Mouse (Mus musculus): ENCODE measurements around the gene Hspa12b.

The Hspa12b gene

GRCm38 (mm10) chr2:131129836-131130235 lies 2.8 kb downstream of the Hspa12b start:
- no peak for DNase-seq (ENCODE audit: low spot score in 2 of 2)

DNA sequence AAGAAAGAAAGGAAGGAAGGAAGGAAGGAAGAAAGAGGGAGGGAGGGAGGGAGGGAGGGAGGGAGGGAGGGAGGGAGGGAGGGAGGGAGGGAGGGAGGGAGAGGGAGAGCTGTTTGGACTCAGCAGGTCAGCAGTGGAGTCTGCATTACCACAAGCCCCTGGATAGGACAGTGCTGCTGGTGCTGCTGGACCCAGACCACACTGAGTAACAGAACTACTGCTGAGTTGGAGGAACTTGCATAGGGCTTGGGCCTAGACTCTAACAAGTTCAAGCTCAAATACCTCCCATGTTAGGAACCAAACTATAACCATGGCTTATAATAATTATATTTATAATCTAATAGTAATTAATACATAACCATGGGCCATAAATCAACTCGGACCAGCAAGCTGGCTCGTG lies 3.8 kb downstream of the Hspa12b start:
- no peak for DNase-seq (ENCODE audit: low spot score in 2 of 2)

DNA sequence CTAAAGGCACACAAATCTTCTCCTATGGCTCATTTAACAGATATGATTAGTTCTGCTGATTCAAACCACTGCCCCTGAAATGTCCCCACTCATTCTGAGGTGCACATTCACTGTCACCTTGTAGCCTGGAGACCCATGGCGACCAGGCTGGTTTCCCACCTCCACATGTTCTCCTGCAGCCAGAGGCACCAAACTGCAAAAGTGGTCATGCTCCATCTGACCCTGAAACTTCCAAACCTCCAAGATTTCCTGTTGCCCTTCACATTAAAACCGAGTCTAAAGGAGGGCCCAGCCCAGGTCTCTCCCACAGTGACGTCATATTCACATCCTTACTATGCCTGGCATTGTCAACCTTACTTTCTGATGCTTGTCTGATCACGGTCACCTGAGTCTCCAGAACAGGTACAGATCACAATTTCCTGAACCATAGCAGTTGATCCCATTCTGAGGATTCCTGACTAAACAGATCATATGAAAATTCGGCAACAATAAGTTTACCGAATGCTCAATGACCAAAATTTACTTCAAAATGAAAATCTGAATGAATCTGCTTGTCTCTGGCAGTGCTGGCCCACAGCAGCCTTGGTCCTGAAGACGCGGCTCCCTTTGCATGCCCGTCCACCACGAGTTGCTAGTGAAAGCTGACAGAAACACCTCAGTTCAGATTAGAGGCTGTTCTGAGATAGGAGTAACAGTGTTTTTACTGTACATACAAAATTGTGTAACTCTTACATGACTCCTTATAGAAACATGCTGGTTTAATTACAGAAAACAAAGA lies 5.2 kb downstream of the Hspa12b start:
- DNase-seq (ENCODE audit: low spot score in 2 of 2) = no peak

- DNase-seq (ENCODE audit: low spot score in 2 of 2) = no peak
Observed at GRCm38 (mm10) chr2:131132930-131133547, 6.0 kb downstream of the Hspa12b start, which contains the start of gene Gm11037. TSS of gene Gm11037 (plus strand) at chr2:131133497.

DNA sequence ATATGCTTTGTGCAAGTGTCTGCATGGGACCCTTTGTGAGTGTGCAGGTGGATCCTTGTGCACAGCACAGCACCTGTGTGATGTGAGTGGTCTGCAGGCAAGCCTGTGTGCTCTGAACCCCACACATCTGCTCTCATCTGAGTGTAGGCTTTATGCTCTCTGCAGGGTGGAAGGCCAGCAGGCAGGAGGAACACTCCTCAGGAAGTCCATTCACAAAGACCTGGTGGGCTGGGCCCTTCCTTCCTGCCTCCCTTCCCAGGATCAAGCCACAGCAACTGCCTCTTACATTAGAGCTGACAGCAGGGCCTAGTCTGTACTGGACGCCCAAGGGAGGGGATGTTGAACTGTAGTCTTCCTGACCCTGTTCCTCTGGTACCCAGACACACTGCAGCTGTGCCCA lies 7.3 kb downstream of the Hspa12b start:
- no peak for DNase-seq (ENCODE audit: low spot score in 2 of 2)

GRCm38 (mm10) chr2:131134826-131135400 lies 7.8 kb downstream of the Hspa12b start:
- no peak for DNase-seq (ENCODE audit: low spot score in 2 of 2)

DNA sequence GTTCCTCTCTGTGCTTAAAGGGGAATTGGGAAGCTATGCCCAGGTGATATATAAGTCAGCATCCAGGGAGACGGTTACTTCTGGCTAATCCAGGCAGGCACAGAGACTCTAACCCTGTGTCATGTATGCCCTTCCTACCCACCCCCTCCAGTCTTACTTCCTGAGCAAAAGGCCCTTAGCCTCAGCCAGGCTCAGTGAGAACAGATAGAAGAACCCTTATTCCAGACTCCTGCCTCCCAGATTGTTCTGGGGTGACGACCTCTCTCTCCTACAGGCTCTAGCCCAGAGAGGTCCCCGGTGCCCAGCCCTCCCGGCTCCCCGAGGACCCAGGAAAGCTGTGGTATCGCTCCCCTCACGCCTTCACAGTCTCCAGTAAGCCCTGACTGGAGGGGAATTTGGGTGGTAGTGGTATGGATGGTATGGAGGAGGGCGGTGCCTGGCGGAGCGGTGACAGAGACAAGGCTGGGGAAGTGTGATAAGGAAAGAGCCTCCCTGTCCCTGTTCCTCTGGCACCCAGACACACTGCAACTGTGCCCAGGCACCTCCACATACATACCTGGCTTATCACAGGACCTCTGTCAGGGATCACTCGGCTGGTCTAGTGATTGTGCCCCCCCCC lies 8.6 kb downstream of the Hspa12b start:
- DNase-seq (ENCODE audit: low spot score in 2 of 2) = no peak

- DNase-seq (ENCODE audit: low spot score in 2 of 2) = no peak
Observed at GRCm38 (mm10) chr2:131138296-131138695, 11.2 kb downstream of the Hspa12b start.

DNA sequence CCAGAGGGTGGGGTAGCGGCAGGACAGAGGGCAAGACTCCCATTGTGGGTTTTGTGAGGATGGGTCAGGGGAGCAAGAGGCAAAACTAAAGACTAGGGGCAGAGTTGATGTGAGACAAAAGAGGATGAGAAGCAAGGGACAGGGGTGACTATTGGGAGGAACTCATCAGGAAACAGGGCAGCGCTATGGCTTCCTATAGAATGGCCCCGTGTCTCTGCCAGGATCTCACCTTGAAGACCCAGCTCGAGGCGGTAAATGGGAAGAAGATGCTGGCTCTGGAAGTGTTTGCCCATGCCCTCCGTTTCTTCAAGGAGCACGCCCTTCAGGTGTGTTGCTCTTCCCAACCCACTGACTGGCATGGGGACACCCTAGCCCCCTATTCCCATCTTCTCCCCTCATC lies 11.7 kb downstream of the Hspa12b start:
- no peak for DNase-seq (ENCODE audit: low spot score in 2 of 2)

GRCm38 (mm10) chr2:131139287-131139686 lies 12.2 kb downstream of the Hspa12b start:
- DNase-seq (ENCODE audit: low spot score in 2 of 2) = no peak

- no peak for DNase-seq (ENCODE audit: low spot score in 2 of 2)
Observed at GRCm38 (mm10) chr2:131139886-131140532, 12.9 kb downstream of the Hspa12b start.

- no peak for DNase-seq (ENCODE audit: low spot score in 2 of 2)
Observed at GRCm38 (mm10) chr2:131140533-131140905, 13.4 kb downstream of the Hspa12b start.

DNA sequence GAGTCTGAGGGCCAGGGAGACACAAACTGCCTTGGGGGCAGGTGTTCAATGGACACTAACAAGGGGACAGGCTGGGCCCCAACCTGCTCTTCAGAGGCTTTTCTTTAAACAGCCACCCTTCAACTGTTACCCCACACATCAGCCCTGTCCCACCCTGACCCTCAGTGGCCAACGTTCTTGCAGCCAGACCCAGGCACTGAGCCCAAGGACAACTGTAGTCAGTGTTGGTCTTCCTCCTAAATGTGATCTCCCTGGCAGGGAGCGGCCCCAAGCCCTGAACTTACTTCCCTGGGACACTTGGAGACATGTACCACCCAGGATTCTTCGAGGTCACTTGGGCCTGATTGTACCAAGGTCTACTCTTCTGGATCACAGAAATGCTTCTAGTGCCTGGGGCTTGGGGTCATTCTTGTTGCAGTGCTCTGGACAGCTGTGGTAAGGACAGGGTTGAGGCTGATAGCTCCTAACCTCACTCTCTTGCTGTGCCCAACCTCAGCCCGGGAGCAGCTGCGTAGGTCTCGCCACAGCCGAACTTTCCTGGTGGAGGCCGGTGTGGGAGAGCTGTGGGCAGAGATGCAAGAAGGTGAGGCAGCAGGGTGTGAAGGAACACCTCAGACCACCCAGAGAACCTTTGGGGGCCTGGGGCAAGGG lies 14.4 kb downstream of the Hspa12b start:
- no peak for DNase-seq (ENCODE audit: low spot score in 2 of 2)

GRCm38 (mm10) chr2:131142592-131142991 lies 15.5 kb downstream of the Hspa12b start:
- DNase-seq (ENCODE audit: low spot score in 2 of 2) = peak; percentile 40 to 51

GRCm38 (mm10) chr2:131143007-131143780 lies 16.1 kb downstream of the Hspa12b start:
- no peak for DNase-seq (ENCODE audit: low spot score in 2 of 2)

- DNase-seq (ENCODE audit: low spot score in 2 of 2) = no peak
Observed at GRCm38 (mm10) chr2:131145121-131145520, 18.0 kb downstream of the Hspa12b start.

GRCm38 (mm10) chr2:131145536-131145935 lies 18.5 kb downstream of the Hspa12b start:
- no peak for DNase-seq (ENCODE audit: low spot score in 2 of 2)

- DNase-seq (ENCODE audit: low spot score in 2 of 2) = peak in 1 of 2 experiments; percentile 23
Observed at GRCm38 (mm10) chr2:131146193-131147042, 19.3 kb downstream of the Hspa12b start.

DNA sequence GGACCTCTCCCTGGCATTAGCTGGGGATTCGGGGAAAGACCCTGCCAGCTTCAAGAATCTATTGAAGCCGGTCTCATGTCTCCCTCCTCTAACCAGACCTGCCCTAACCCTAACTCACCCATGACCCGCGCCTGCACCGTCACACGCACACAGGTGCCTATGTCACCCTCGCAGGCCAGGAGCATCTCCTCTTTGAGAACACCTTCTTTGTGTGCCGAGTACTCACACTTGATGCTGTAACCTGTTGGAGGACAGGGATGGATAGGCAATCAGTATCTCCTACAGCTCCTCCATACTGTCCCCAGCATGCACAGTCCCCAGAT lies 19.9 kb downstream of the Hspa12b start:
- no peak for DNase-seq (ENCODE audit: low spot score in 2 of 2)
